Mouse (Mus musculus): ENCODE results near the gene Hpcal4. TPM values are rescaled to one million over a fixed set of nuclear protein-coding genes. Genes with fewer than 3 reads are reported as not detected.

Hpcal4 gene
- polyA plus RNA-seq, 1 experiment from 2014 or later: 34.4 TPM

- Histone ChIP-seq H3K4me1 (peaks cover 11% of the 10 kb centered on the region), H3K27ac (replicated peaks) (0 out of 2 replicates have a peak overlapping the region, but pooled peaks have one; percentile 4), H3K36me3 (no peaks in the 10 kb centered on the region), H3K4me2 (no peak overlapping the region), H3K27me3 (replicated peaks) (peaks cover 12% of the 10 kb centered on the region), H3K9me3 (replicated peaks) (no peaks in the 10 kb centered on the region), H3K4me3 (replicated peaks) (no peak overlapping the region), H3K9ac (replicated peaks) (no peak overlapping the region)
- WGBS: 46% methylated on average over 2 of the region's 2 CpGs
- ATAC-seq (ENCODE audit: low FRiP score): no peak
Observed at GRCm38 (mm10) chr4:123228270-123228669, 45.2 kb downstream of the Hpcal4 start.

GRCm38 (mm10) chr4:123229166-123229565 lies 46.1 kb downstream of the Hpcal4 start:
- ATAC-seq (ENCODE audit: low FRiP score): no peak
- H3K9me3 ChIP-seq (replicated peaks): no peaks in the 10 kb centered on the region
- no peaks in the 10 kb centered on the region for H3K36me3 ChIP-seq
- WGBS: 60% methylated on average over 11 of the region's 11 CpGs
- peaks cover 21% of the 10 kb centered on the region for H3K27me3 ChIP-seq (replicated peaks)
- peaks cover 18% of the 10 kb centered on the region for H3K4me1 ChIP-seq
- no peak overlapping the region for H3K4me2 ChIP-seq
- H3K4me3 ChIP-seq (replicated peaks): no peak overlapping the region
- no peak overlapping the region for H3K9ac ChIP-seq (replicated peaks)
- H3K27ac ChIP-seq (replicated peaks): no peak overlapping the region

GRCm38 (mm10) chr4:123232841-123233240 lies 49.8 kb downstream of the Hpcal4 start:
- no peaks in the 10 kb centered on the region for H3K9me3 ChIP-seq (replicated peaks)
- no peak overlapping the region for H3K4me2 ChIP-seq
- H3K36me3 ChIP-seq: no peaks in the 10 kb centered on the region
- WGBS: 77% methylated on average over 3 of the region's 3 CpGs
- peaks cover 36% of the 10 kb centered on the region for H3K27me3 ChIP-seq (replicated peaks)
- H3K9ac ChIP-seq (replicated peaks): no peak overlapping the region
- H3K4me3 ChIP-seq (replicated peaks): no peak overlapping the region
- no peak for ATAC-seq (ENCODE audit: low FRiP score)
- H3K27ac ChIP-seq (replicated peaks): no peak overlapping the region
- peaks cover 9% of the 10 kb centered on the region for H3K4me1 ChIP-seq

GRCm38 (mm10) chr4:123233492-123234084 lies 50.6 kb downstream of the Hpcal4 start, which contains the start of gene Heyl:
TSS of gene Heyl (plus strand) at chr4:123233556.
- Histone ChIP-seq H3K27me3 (replicated peaks) (peaks cover 40% of the 10 kb centered on the region), H3K4me3 (replicated peaks) (peak within 1 kb of the TSS; percentile 36), H3K9me3 (replicated peaks) (no peaks in the 10 kb centered on the region), H3K27ac (replicated peaks) (no peak within 1 kb of the TSS; the same call in 1 of the 2 replicates), H3K9ac (replicated peaks) (0 out of 2 replicates have a peak within 1 kb of the TSS, but pooled peaks have one; percentile 34), H3K4me2 (peak within 1 kb of the TSS; percentile 65), H3K36me3 (no peaks in the 10 kb centered on the region), H3K4me1 (peaks cover 8% of the 10 kb centered on the region)
- 2% methylated on average over 52 of the region's 52 CpGs for WGBS
- peak; percentile 45 for ATAC-seq (ENCODE audit: low FRiP score)

- no peaks in the 10 kb centered on the region for H3K9me3 ChIP-seq (replicated peaks)
- H3K4me3 ChIP-seq (replicated peaks): no peak overlapping the region
- no peaks in the 10 kb centered on the region for H3K36me3 ChIP-seq
- 41% methylated on average over 9 of the region's 9 CpGs for WGBS
- H3K4me1 ChIP-seq: peaks cover 15% of the 10 kb centered on the region
- H3K27ac ChIP-seq (replicated peaks): no peak overlapping the region
- no peak overlapping the region for H3K9ac ChIP-seq (replicated peaks)
- peaks cover 54% of the 10 kb centered on the region for H3K27me3 ChIP-seq (replicated peaks)
- ATAC-seq (ENCODE audit: low FRiP score): no peak
- peak overlapping the region; percentile 5 for H3K4me2 ChIP-seq
Observed at GRCm38 (mm10) chr4:123235835-123236430, 52.9 kb downstream of the Hpcal4 start.

- no peak overlapping the region for H3K4me3 ChIP-seq (replicated peaks)
- peaks cover 54% of the 10 kb centered on the region for H3K27me3 ChIP-seq (replicated peaks)
- no peaks in the 10 kb centered on the region for H3K36me3 ChIP-seq
- ATAC-seq (ENCODE audit: low FRiP score): no peak
- H3K27ac ChIP-seq (replicated peaks): 0 out of 2 replicates have a peak overlapping the region, but pooled peaks have one; percentile 18
- 79% methylated on average over 13 of the region's 13 CpGs for WGBS
- H3K4me1 ChIP-seq: peaks cover 15% of the 10 kb centered on the region
- no peaks in the 10 kb centered on the region for H3K9me3 ChIP-seq (replicated peaks)
- no peak overlapping the region for H3K9ac ChIP-seq (replicated peaks)
- peak overlapping the region; percentile 5 for H3K4me2 ChIP-seq
Observed at GRCm38 (mm10) chr4:123236431-123237031, 53.5 kb downstream of the Hpcal4 start.

- H3K27ac ChIP-seq (replicated peaks): no peak overlapping the region; the same call in 1 of the 2 replicates
- H3K4me1 ChIP-seq: peaks cover 15% of the 10 kb centered on the region
- no peak overlapping the region for H3K4me3 ChIP-seq (replicated peaks)
- H3K9me3 ChIP-seq (replicated peaks): no peaks in the 10 kb centered on the region
- no peak overlapping the region for H3K4me2 ChIP-seq
- no peaks in the 10 kb centered on the region for H3K36me3 ChIP-seq
- H3K27me3 ChIP-seq (replicated peaks): peaks cover 48% of the 10 kb centered on the region
- ATAC-seq (ENCODE audit: low FRiP score): no peak
- 77% methylated on average over 6 of the region's 6 CpGs for WGBS
- no peak overlapping the region for H3K9ac ChIP-seq (replicated peaks)
Observed at GRCm38 (mm10) chr4:123237386-123238266, 54.6 kb downstream of the Hpcal4 start.

DNA sequence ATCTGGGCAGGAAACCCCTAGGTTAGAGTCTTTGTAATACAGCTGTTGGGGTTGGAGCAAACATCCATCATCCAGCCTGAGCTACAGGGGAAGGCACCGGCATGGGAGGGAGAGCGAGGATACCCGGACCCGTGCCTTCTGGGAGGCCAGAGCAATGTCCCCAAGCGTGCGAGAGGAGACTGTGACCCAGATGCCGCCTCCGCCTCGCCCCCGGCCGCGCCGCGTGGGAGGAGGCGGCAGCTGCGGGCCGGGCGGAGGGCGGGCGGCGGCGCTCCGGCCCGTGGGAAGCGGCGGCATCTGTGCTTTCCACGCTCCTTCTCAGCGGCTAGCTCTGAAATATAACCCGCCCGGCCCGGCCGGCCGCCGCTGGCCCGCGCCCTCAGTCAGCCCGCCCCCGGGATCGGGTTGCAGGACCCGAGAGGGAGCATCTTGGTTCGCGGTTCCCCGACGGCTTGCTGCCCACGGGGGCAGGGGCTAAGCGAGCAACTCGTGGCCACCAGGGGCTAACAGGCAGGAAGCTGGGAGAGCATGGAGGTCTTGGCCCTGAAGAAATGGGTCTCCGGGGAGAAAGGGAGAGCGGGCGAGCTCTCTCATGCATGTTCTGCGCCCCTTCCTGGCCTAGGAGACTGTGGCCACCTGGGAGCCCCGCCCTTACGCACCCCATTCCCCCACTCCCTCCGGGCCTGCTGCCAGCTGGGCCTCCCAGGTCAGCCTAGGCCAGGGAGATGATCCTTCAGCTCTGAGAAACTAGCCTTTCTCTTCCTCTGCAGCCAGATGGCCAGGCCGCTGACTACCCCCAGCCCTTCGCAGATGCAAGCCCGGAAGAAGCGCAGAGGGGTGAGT lies 56.6 kb downstream of the Hpcal4 start:
- Histone ChIP-seq H3K27ac (replicated peaks) (0 out of 2 replicates have a peak overlapping the region, but pooled peaks have one; percentile 13), H3K36me3 (no peaks in the 10 kb centered on the region), H3K4me1 (peaks cover 7% of the 10 kb centered on the region), H3K4me3 (replicated peaks) (peak overlapping the region; percentile 36), H3K9ac (replicated peaks) (peak overlapping the region; percentile 36), H3K27me3 (replicated peaks) (peaks cover 30% of the 10 kb centered on the region), H3K9me3 (replicated peaks) (no peaks in the 10 kb centered on the region), H3K4me2 (peak overlapping the region; percentile 64)
- WGBS: 4% methylated on average over 52 of the region's 58 CpGs
- ATAC-seq (ENCODE audit: low FRiP score): peak; percentile 50; the same call in 1 of the 2 replicates
